Mouse (Mus musculus) regulatory T cell (primary cell): Measurements from ENCODE around the gene Olfr1234.

Experiments
- in situ Hi-C: fragments of 300-600 bp; cut with MboI, MseI; formaldehyde crosslinking; loops from one replicate; pipeline ENCODE4 v1.15.1; 2025; ENCODE audit warnings: high pct_unique_total_duplicates

The Olfr1234 gene

DNA sequence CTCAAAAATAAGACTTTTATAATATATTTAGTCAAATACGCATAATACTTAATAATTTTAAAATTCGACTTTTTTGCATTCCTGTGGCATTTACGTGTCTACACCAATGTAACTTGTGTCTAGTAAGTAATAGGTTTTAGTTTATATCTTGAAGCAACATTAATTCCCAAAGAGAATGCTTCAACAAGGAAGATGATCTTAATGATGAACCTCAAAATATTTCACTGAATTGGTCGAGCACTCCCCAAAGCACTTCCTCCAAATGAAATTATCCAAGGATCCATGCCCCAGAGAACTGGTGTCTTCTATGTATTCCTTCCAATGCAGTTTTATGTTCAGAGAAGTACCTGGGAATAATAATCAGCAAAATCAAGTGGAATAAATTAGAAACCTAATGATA, at the start of gene Olfr1234:
TSS of gene Olfr1234 (minus strand) at position 101 of the 400 bp plus-strand sequence.
- in situ Hi-C loops: no loop called here

DNA sequence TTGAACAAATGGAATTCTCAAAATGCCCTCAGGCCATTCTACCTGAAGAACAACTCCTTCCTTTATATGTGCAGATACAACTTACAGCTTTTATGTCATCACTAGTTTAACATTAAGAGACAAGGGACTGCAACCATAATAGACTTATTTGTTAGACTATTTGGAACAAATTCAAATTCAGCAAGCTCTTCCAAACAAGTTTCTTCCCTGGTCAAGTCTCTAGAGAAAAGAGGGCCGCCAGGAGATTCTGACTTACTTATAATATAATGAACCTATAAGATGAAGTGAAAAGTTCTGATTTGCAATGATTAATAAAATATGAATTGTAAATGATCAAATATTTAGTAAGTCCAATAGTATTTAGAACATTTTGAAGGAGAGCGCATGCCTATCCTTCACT, 44.9 kb upstream of the Olfr1234 start, which contains the start of gene Olfr1238:
TSS of gene Olfr1238 (minus strand) at position 101 of the 400 bp plus-strand sequence.
- in situ Hi-C loops: no loop called here

DNA sequence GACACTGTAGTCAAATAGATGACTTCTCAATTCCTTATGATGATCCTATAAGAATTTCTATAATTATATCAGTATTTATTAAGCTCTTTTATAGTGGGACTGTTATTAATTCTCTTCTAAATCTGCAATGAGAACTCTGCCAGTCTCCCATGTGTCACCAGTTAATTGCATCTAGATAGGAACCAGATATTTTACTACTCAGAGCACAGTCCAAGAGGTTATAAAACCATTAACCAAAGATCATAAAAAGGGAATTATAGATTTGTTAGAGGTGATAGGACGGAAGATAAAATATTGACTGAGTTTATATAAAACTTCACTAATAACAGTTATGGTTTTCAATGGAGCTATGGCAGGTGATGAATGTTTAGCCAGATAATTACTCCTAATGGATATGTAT, 36.2 kb upstream of the Olfr1234 start:
- in situ Hi-C loops: no loop called here

DNA sequence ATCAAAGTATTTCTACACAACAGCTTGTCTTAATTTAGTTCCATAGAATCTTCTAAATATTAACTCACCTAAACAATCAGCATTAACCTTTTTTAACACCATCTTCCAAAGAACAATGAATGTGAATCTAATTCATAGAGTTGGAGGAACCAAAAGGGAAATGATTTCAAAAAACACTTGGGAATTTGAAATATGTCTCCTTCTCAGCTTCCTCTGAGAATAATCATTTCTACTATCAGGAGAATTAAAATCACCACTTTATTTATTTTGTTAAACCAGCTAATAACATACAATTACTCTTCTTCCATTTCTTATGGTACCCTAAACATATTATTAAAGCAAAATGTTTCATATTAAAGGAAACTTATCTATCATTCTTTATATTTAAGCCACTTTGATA, 22.4 kb downstream of the Olfr1234 start, which contains the start of gene Olfr1233:
TSS of gene Olfr1233 (minus strand) at position 101 of the 400 bp plus-strand sequence.
- in situ Hi-C loops: no loop called here

DNA sequence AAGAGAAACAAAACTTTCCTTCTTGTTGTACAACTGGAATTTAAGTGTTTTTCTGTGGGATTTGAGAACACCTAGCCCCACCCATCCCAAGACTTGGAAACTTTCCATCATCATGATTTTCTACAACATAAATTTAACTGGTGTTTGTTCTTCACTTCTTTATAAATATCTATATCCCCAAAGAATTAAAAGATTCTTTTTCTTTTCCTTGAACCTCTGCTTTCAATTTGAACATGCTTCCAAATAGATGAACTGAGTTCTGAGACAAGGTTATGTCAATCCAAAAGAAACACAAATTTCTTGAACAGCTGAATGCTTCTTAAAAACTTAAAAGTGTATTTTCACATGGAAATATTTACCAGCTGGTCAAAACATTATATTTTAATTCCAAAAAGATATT, 35.1 kb downstream of the Olfr1234 start, which contains the start of gene Olfr1232:
TSS of gene Olfr1232 (minus strand) at position 101 of the 400 bp plus-strand sequence.
- in situ Hi-C loops: no loop called here
